Mouse (Mus musculus) liver, embryonic 14.5 days (tissue): ENCODE measurements at regions not wholly inside any gene's neighbourhood (a gene's known extent, or its start where the extent isn't known, plus 50 kb on each side); places are given as distances from the start of the nearest gene placed in this dataset.
"Not testable (repeated sequence)": the region's sequence is repeated elsewhere in the genome, so short reads cannot be mapped to it uniquely, and the experiment has no call there.

Experiments
- CTCF ChIP-seq: IDR thresholded peaks from 2 replicates; pipeline ENCODE4 v1.5.1; 2016; ENCODE audit warnings: antibody characterized with exemption, low read depth, control low read depth
- EP300 ChIP-seq: IDR thresholded peaks from 2 replicates; pipeline ENCODE4 v1.6.1; 2016; ENCODE audit warnings: antibody characterized with exemption, low read depth

GRCm38 (mm10) chr6:25008856-25009255, 52.8 kb upstream of the Tmem229a start:
- TF ChIP-seq CTCF, EP300: not testable (repeated sequence)
